9 mouse cellular contexts compared by ENCODE assay signal in the genomic region with DNA sequence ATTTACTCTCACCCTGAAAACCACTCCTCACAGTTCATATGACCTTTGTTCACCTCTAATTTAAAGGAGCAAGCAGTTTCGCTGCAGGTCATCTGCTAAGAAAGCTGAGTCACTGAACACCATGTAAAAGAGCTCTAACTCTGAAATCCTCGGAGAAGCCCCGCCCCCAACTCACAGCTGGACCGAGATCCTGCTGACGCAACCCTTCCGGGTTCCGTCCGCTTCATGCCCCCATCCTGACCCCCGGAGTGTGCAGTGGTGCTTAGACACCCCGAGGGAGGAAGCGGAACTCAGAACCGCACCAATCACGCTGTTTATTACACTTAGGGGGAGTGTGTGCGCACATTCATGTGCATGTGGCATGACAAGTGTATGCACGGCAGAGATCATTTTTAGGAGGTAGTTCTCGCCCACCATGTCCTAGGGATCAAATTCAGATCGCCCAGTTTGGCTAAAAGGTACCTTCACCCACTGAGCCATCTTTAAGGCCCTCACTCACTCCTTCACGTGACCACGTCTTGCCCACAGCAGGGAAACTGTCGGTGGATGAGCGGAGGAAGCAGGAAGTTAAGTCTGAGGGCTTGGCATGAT. TPM values are rescaled to one million over a fixed set of nuclear protein-coding genes. Genes with fewer than 3 reads are reported as not detected.
A peak's percentile ranks its signal among the peaks of the same experiment; 100 is the strongest.
DNase-seq lines count a peak whose midpoint lies in the region; ATAC-seq and TF ChIP-seq lines count a peak whose summit lies in the region.
"Had no signal": no experiment of that assay in that cellular context is flagged by ENCODE, and none has a peak within 500 bp of the region (broad histone marks: within the 10 kb centered on the region; RNA-seq: fewer than 3 reads in every experiment).

No protein-coding gene starts in this region.

- no peak overlapping the region for H3K9ac ChIP-seq in heart, postnatal 0 days (replicated peaks; ENCODE audit: low read depth, low read length)

- ATAC-seq in heart, postnatal 0 days (ENCODE audit: insufficient read depth, low read depth): peak; percentile 49
- ATAC-seq in megakaryocyte, adult 5-6 weeks (ENCODE audit: poor library complexity, severe bottlenecking): peak; percentile 91

- DNase-seq in layer of hippocampus, adult 11-12 months (ENCODE audit: low spot score): peak; percentile 54
- no peak for DNase-seq in layer of hippocampus, adult 9-10 months (ENCODE audit: low spot score)
- peak; percentile 60 for DNase-seq in heart, postnatal 0 days (ENCODE audit: low spot score)
- peak; percentile 89 for DNase-seq in kidney, postnatal 14 days
- DNase-seq in spleen, postnatal 4 days (ENCODE audit: low spot score in 2 of 2): peak; percentile 78 to 88
- DNase-seq in right cerebral cortex, adult 2 months (ENCODE audit: low spot score in 2 of 2): no peak

- TF ChIP-seq EP300 in heart, postnatal 0 days (IDR thresholded peaks at IDR 0.05; ENCODE audit: low read depth): no peak

- no peak for TF ChIP-seq CTCF in heart, postnatal 0 days (IDR thresholded peaks at IDR 0.05; ENCODE audit: low read depth)

- no peaks in the 10 kb centered on the region for H3K36me3 ChIP-seq in erythroblast, embryonic 14.5 days (ENCODE audit: control insufficient read depth)
- H3K36me3 ChIP-seq in heart, postnatal 0 days (replicated peaks; ENCODE audit: control insufficient read depth, insufficient read depth, low read length): no peaks in the 10 kb centered on the region

- peak overlapping the region; percentile 44 for H3K4me2 ChIP-seq in heart, postnatal 0 days (ENCODE audit: low read depth, low read length)

- WGBS in heart, postnatal 0 days: 27% methylated on average over 21 of the region's 21 CpGs

- no peaks in the 10 kb centered on the region; the same call in 1 of the 2 replicates for H3K9me3 ChIP-seq in erythroblast, embryonic 14.5 days (ENCODE audit: control insufficient read depth, low read length)
- no peaks in the 10 kb centered on the region for H3K9me3 ChIP-seq in heart, postnatal 0 days (replicated peaks; ENCODE audit: control insufficient read depth, low read length)

- peaks cover 47% of the 10 kb centered on the region for H3K4me1 ChIP-seq in erythroblast, embryonic 14.5 days (ENCODE audit: control insufficient read depth)
- H3K4me1 ChIP-seq in heart, postnatal 0 days (ENCODE audit: control insufficient read depth, insufficient read depth): peaks cover 19% of the 10 kb centered on the region; the same call in 1 of the 2 replicates

- H3K27ac ChIP-seq in heart, postnatal 0 days (ENCODE audit: low read depth): no peak overlapping the region

- H3K27me3 ChIP-seq in erythroblast, embryonic 14.5 days (ENCODE audit: control insufficient read depth): peaks cover 40% of the 10 kb centered on the region
- 0 out of 2 replicates have a peak, but pooled peaks cover 12% of the 10 kb centered on the region for H3K27me3 ChIP-seq in heart, postnatal 0 days (ENCODE audit: control insufficient read depth, insufficient read depth, low read length)

- peak overlapping the region; percentile 64 for H3K4me3 ChIP-seq in erythroblast, embryonic 14.5 days (replicated peaks)
- H3K4me3 ChIP-seq in heart, postnatal 0 days (ENCODE audit: low read depth, low read length): peak overlapping the region; percentile 12; the same call in 1 of the 2 replicates
- H3K4me3 ChIP-seq: myocyte had no signal

RNA-seq across cellular contexts. Expression of a gene that starts 12.3 kb away (rescaled TPM):
- 175 and 372 TPM in 2 replicates for polyA plus RNA-seq in erythroblast, embryonic 14.5 days (2012)
- total RNA-seq in heart, postnatal 0 days (2014; rRNA removed; ENCODE audit: low replicate concordance): 1,123 and 1,581 TPM in 2 replicates
- 783 and 795 TPM in 2 replicates for polyA plus RNA-seq in heart, postnatal 0 days (2015; fragmentation: Nextera tagmentation; extraction: Ambion mirVana)
- 18.6 and 24.3 TPM in 2 replicates for total RNA-seq in megakaryocyte, adult 5-6 weeks (2015)
- 32.5 and 48.1 TPM in 2 replicates for total RNA-seq in megakaryocyte, adult 5-6 weeks (2017)

RNA-seq across cellular contexts. Expression of a gene that starts 18.7 kb away (rescaled TPM):
- polyA plus RNA-seq in erythroblast, embryonic 14.5 days (2012): 787 and 864 TPM in 2 replicates
- 87.5 and 117 TPM in 2 replicates for total RNA-seq in heart, postnatal 0 days (2014; rRNA removed; ENCODE audit: low replicate concordance)
- 65.7 and 83.0 TPM in 2 replicates for polyA plus RNA-seq in heart, postnatal 0 days (2015; fragmentation: Nextera tagmentation; extraction: Ambion mirVana)
- total RNA-seq in megakaryocyte, adult 5-6 weeks (2015): 0.76 and 2.8 TPM in 2 replicates
- 2.0 and 4.2 TPM in 2 replicates for total RNA-seq in megakaryocyte, adult 5-6 weeks (2017)

RNA-seq across cellular contexts. Expression of a gene that starts 23.2 kb away (rescaled TPM):
- 0.39 and 0.52 TPM in 2 replicates for polyA plus RNA-seq in erythroblast, embryonic 14.5 days (2012)
- 21.9 and 71.8 TPM in 2 replicates for total RNA-seq in heart, postnatal 0 days (2014; rRNA removed; ENCODE audit: low replicate concordance)
- 29.8 and 31.4 TPM in 2 replicates for polyA plus RNA-seq in heart, postnatal 0 days (2015; fragmentation: Nextera tagmentation; extraction: Ambion mirVana)
- total RNA-seq in megakaryocyte, adult 5-6 weeks (2015): 15.8 and 17.7 TPM in 2 replicates
- 22.9 and 24.1 TPM in 2 replicates for total RNA-seq in megakaryocyte, adult 5-6 weeks (2017)

RNA-seq across cellular contexts. Expression of a gene that starts 38.8 kb away (rescaled TPM):
- polyA plus RNA-seq in erythroblast, embryonic 14.5 days (2012): not detected in 2 replicates
- total RNA-seq in heart, postnatal 0 days (2014; rRNA removed; ENCODE audit: low replicate concordance): 145 and 217 TPM in 2 replicates
- polyA plus RNA-seq in heart, postnatal 0 days (2015; fragmentation: Nextera tagmentation; extraction: Ambion mirVana): 67.4 and 72.3 TPM in 2 replicates
- total RNA-seq in megakaryocyte, adult 5-6 weeks (2015): not detected in 2 replicates
- total RNA-seq in megakaryocyte, adult 5-6 weeks (2017): not detected in 2 replicates

RNA-seq across cellular contexts. Expression of a gene that starts 54.2 kb away (rescaled TPM):
- not detected in 2 replicates for polyA plus RNA-seq in erythroblast, embryonic 14.5 days (2012)
- total RNA-seq in heart, postnatal 0 days (2014; rRNA removed; ENCODE audit: low replicate concordance): not detected in 2 replicates
- polyA plus RNA-seq in heart, postnatal 0 days (2015; fragmentation: Nextera tagmentation; extraction: Ambion mirVana): not detected in 2 replicates
- not detected in 2 replicates for total RNA-seq in megakaryocyte, adult 5-6 weeks (2015)
- not detected in 2 replicates for total RNA-seq in megakaryocyte, adult 5-6 weeks (2017)
- polyA plus RNA-seq: myocyte had no signal

Comparison
In these comparisons a context has a peak if more than half of its experiments do, and no peak if none do; other contexts are left out.
1. DNase-seq: peak in layer of hippocampus, adult 11-12 months (single experiment), heart, postnatal 0 days (single experiment), kidney, postnatal 14 days (single experiment) and spleen, postnatal 4 days (2 of 2); none in layer of hippocampus, adult 9-10 months (single experiment) and right cerebral cortex, adult 2 months (0 of 2).
2. RNA of a gene that starts 12.3 kb away (total RNA-seq): 1,123 to 1,581 TPM in heart, postnatal 0 days; 18.6 to 48.1 TPM in megakaryocyte, adult 5-6 weeks; every median in the first group is over 10 times any median in the second.
3. RNA of a gene that starts 18.7 kb away (total RNA-seq): 87.5 to 117 TPM in heart, postnatal 0 days; 0.76 to 4.2 TPM in megakaryocyte, adult 5-6 weeks; every median in the first group is over 10 times any median in the second.